ENCODE assay signal across 14 mouse cellular contexts in genomic region chr8:118830291-118830690, GRCm38 (mm10).
DNase-seq lines count a peak whose midpoint lies in the region; ATAC-seq and TF ChIP-seq lines count a peak whose summit lies in the region.
"Had no signal": no experiment of that assay in that cellular context is flagged by ENCODE, and none has a peak within 500 bp of the region (broad histone marks: within the 10 kb centered on the region; RNA-seq: fewer than 3 reads in every experiment).

No protein-coding gene starts in this region.

- no peak for ATAC-seq in CD4-positive, CD25-positive, alpha-beta regulatory T cell, adult 4 months
- ATAC-seq in embryonic facial prominence, embryonic 15.5 days (ENCODE audit: insufficient number of reproducible peaks, low FRiP score, low TSS enrichment, low read depth): peak; percentile 63; the same call in 1 of the 2 replicates

- H3K9ac ChIP-seq in embryonic facial prominence, embryonic 15.5 days: no peak overlapping the region
- H3K9ac ChIP-seq: liver, embryonic 15.5 days had no signal

- H3K4me3 ChIP-seq in thymus, adult 2 months (ENCODE audit: control insufficient read depth, insufficient read depth, low read length): no peak overlapping the region
- no peak overlapping the region for H3K4me3 ChIP-seq in embryonic facial prominence, embryonic 15.5 days (replicated peaks)
- H3K4me3 ChIP-seq: heart, adult 2 months; liver, embryonic 15.5 days had no signal

- H3K4me1 ChIP-seq in thymus, adult 2 months (replicated peaks; ENCODE audit: control insufficient read depth, insufficient read depth, low read length): no peaks in the 10 kb centered on the region
- peaks cover 11% of the 10 kb centered on the region for H3K4me1 ChIP-seq in embryonic facial prominence, embryonic 15.5 days
- H3K4me1 ChIP-seq: liver, embryonic 15.5 days had no signal

- H3K9me3 ChIP-seq in embryonic facial prominence, embryonic 15.5 days (replicated peaks): no peaks in the 10 kb centered on the region
- H3K9me3 ChIP-seq: liver, embryonic 15.5 days had no signal

- H3K4me2 ChIP-seq in embryonic facial prominence, embryonic 15.5 days (replicated peaks): no peak overlapping the region
- H3K4me2 ChIP-seq: liver, embryonic 15.5 days had no signal

- peak; percentile 4 for DNase-seq in CD4-positive, CD25-positive, alpha-beta regulatory T cell, adult 2 months (ENCODE audit: low read depth, low spot score)
- DNase-seq in thymus, postnatal 0 days (ENCODE audit: low spot score): peak; percentile 67
- no peak for DNase-seq in thymus, adult 2 months
- peak; percentile 44 for DNase-seq in telencephalon, adult 2 months (ENCODE audit: low read depth, low spot score)
- DNase-seq in gastrocnemius, postnatal 10 days: no peak
- DNase-seq in cerebellum, postnatal 10 days: no peak
- DNase-seq: adrenal gland, adult 2 months; heart, adult 2 months; heart, postnatal 36 days; kidney, postnatal 4 days; thymus, adult 18-20 months had no signal

- no peak for TF ChIP-seq CTCF in thymus, adult 2 months (IDR thresholded peaks at IDR 0.05; ENCODE audit: borderline replicate concordance, control insufficient read depth, extremely low read depth, insufficient read depth, low read length, poor library complexity)

- no peak overlapping the region for H3K27ac ChIP-seq in thymus, adult 2 months (ENCODE audit: control insufficient read depth, insufficient read depth, low read length)
- H3K27ac ChIP-seq in embryonic facial prominence, embryonic 15.5 days (replicated peaks): no peak overlapping the region
- H3K27ac ChIP-seq: heart, adult 2 months; liver, embryonic 15.5 days had no signal

- no peaks in the 10 kb centered on the region for H3K36me3 ChIP-seq in thymus, adult 2 months (ENCODE audit: control insufficient read depth, insufficient read depth, low read length)
- no peaks in the 10 kb centered on the region for H3K36me3 ChIP-seq in embryonic facial prominence, embryonic 15.5 days
- H3K36me3 ChIP-seq: liver, embryonic 15.5 days had no signal

- no peaks in the 10 kb centered on the region for H3K27me3 ChIP-seq in thymus, adult 2 months (ENCODE audit: control insufficient read depth, insufficient read depth, low read length)
- H3K27me3 ChIP-seq in embryonic facial prominence, embryonic 15.5 days: no peaks in the 10 kb centered on the region
- H3K27me3 ChIP-seq: liver, embryonic 15.5 days had no signal

- WGBS in thymus, adult 2 months: 20% methylated on average over 5 of the region's 5 CpGs
- WGBS in embryonic facial prominence, embryonic 15.5 days: 22% methylated on average over 5 of the region's 5 CpGs

- no peak for TF ChIP-seq POLR2A in thymus, adult 2 months (IDR thresholded peaks at IDR 0.05; ENCODE audit: control insufficient read depth, extremely low read depth, insufficient read depth, low read length, poor library complexity)

Comparison
In these comparisons a context has a peak if more than half of its experiments do, and no peak if none do; other contexts are left out.
1. DNase-seq: peak in CD4-positive, CD25-positive, alpha-beta regulatory T cell, adult 2 months (single experiment), thymus, postnatal 0 days (single experiment) and telencephalon, adult 2 months (single experiment); none in thymus, adult 2 months (single experiment), gastrocnemius, postnatal 10 days (single experiment) and cerebellum, postnatal 10 days (0 of 2).